Mouse (Mus musculus) stomach, postnatal 0 days (tissue): ENCODE measurements at regions not wholly inside any gene's neighbourhood (a gene's known extent, or its start where the extent isn't known, plus 50 kb on each side); places are given as distances from the start of the nearest gene placed in this dataset.

Source experiments
- CTCF ChIP-seq: IDR thresholded peaks from 2 replicates; pipeline ENCODE4 v1.5.1; 2016; ENCODE audit warnings: antibody characterized with exemption, low read depth, mild to moderate bottlenecking, moderate library complexity
- EP300 ChIP-seq: optimal IDR thresholded peaks from 2 replicates; pipeline ENCODE3; 2016; ENCODE audit warnings: antibody characterized with exemption

GRCm38 (mm10) chr14:54109129-54109528, 144.8 kb downstream of the Dad1 start:
- no peak for TF ChIP-seq CTCF
- no peak for TF ChIP-seq EP300
